In the genomic region with DNA sequence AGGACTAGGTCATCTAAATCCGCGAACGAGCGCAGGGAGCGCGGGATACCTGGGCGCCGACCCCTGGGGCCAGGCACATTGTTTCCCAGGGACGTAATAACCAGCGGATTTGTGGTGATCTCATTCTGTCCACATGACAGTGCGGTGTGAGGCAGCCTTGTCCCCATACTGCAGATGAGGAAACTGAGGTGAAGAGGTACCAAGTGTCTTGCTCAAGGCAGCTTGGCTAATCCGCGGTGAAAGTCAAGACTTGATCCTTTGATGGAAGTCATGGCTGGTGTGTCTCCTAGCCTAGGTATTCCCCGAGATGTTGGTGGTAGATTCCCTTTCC, we compare ENCODE assay signal across 8 mouse cellular contexts. TPM values are rescaled to one million over a fixed set of nuclear protein-coding genes. Genes with fewer than 3 reads are reported as not detected.
DNase-seq lines count a peak whose midpoint lies in the region; ATAC-seq and TF ChIP-seq lines count a peak whose summit lies in the region.

No protein-coding gene starts in this region.

- DNase-seq in heart, adult 8-10 months (ENCODE audit: low spot score), result no peak
- DNase-seq in ES-E14 (ENCODE audit: low read depth, low spot score), result no peak
- DNase-seq in hindbrain, embryonic 10.5 days (ENCODE audit: low spot score), result peak; percentile 41
- DNase-seq in lung, postnatal 36 days, result peak; percentile 62
- DNase-seq in cerebellum, adult 11-12 months, result no peak
- DNase-seq in thymus, adult 18-20 months, result no peak

- peak overlapping the region; percentile 97 for H3K9ac ChIP-seq in heart, embryonic 12.5 days
- peak overlapping the region; percentile 74 for H3K9ac ChIP-seq in ES-E14 (ENCODE audit: insufficient read depth, low read depth, low read length, poor library complexity, severe bottlenecking)

- no peaks in the 10 kb centered on the region for H3K36me3 ChIP-seq in heart, embryonic 12.5 days
- no peaks in the 10 kb centered on the region for H3K36me3 ChIP-seq in ES-E14 (ENCODE audit: control insufficient read depth, insufficient read depth, low read length, poor library complexity, severe bottlenecking)
- H3K36me3 ChIP-seq in hindbrain, embryonic 10.5 days, result no peaks in the 10 kb centered on the region

- no peaks in the 10 kb centered on the region for H3K27me3 ChIP-seq in heart, embryonic 12.5 days (replicated peaks)
- H3K27me3 ChIP-seq in hindbrain, embryonic 10.5 days (ENCODE audit: insufficient read depth, poor library complexity, severe bottlenecking), result peaks cover 43% of the 10 kb centered on the region

- H3K9me3 ChIP-seq in heart, embryonic 12.5 days (replicated peaks), result no peaks in the 10 kb centered on the region
- no peaks in the 10 kb centered on the region for H3K9me3 ChIP-seq in ES-E14 (ENCODE audit: control insufficient read depth, insufficient read depth, low read depth, low read length)
- H3K9me3 ChIP-seq in hindbrain, embryonic 10.5 days, result no peaks in the 10 kb centered on the region

- in situ Hi-C loops in ES-E14 (cut with MboI; ENCODE audit: low sequenced_read_pairs in 2 of 2, unreplicated experiment in 2 of 2), result no loop called here

- H3K27ac ChIP-seq in heart, embryonic 12.5 days (ENCODE audit: poor library complexity, severe bottlenecking), result no peak overlapping the region
- no peak overlapping the region for H3K27ac ChIP-seq in ES-E14 (ENCODE audit: insufficient read depth, low read depth, low read length, poor library complexity, severe bottlenecking)
- peak overlapping the region; percentile 91 for H3K27ac ChIP-seq in hindbrain, embryonic 10.5 days

- H3K4me3 ChIP-seq in heart, embryonic 12.5 days, result peak overlapping the region; percentile 78
- H3K4me3 ChIP-seq in ES-E14 (ENCODE audit: insufficient read depth in 1 of 2, low read depth in 1 of 2, low read length in 2 of 2, poor library complexity in 1 of 2, severe bottlenecking in 1 of 2), result peak overlapping the region; percentile 73 to 93
- peak overlapping the region; percentile 91 for H3K4me3 ChIP-seq in hindbrain, embryonic 10.5 days

- 6% methylated on average over 14 of the region's 14 CpGs for WGBS in heart, embryonic 12.5 days
- 12% methylated on average over 14 of the region's 14 CpGs for WGBS in hindbrain, embryonic 10.5 days

- peaks cover 51% of the 10 kb centered on the region for H3K4me1 ChIP-seq in heart, embryonic 12.5 days (replicated peaks)
- H3K4me1 ChIP-seq in ES-E14 (ENCODE audit: control insufficient read depth in 2 of 2, insufficient read depth in 2 of 2, low read length in 2 of 2, poor library complexity in 1 of 2), result peaks cover 0 to 20% of the 10 kb centered on the region in 2 experiments; a peak in 3 of 4 replicates
- H3K4me1 ChIP-seq in hindbrain, embryonic 10.5 days (replicated peaks), result peaks cover 69% of the 10 kb centered on the region

- H3K4me2 ChIP-seq in heart, embryonic 12.5 days, result peak overlapping the region; percentile 93

- ATAC-seq in heart, embryonic 12.5 days (ENCODE audit: insufficient number of reproducible peaks, low FRiP score), result no peak
- ATAC-seq in erythroid progenitor cell, adult 5-6 weeks (replicated peaks; ENCODE audit: low FRiP score, poor library complexity, severe bottlenecking), result no peak

TF ChIP-seq in ES-E14, 5 proteins besides CTCF, POLR2A, EP300 and RAD21:
- no peak for TF ChIP-seq ZNF384 (IDR thresholded peaks at IDR 0.05; ENCODE audit: low read depth, low read length)
- no peak for TF ChIP-seq ZC3H11A (IDR thresholded peaks at IDR 0.05; ENCODE audit: borderline replicate concordance, low read depth, low read length)
- no peak for TF ChIP-seq CHD2 (IDR thresholded peaks at IDR 0.05; ENCODE audit: low read depth, low read length)
- no peak for TF ChIP-seq MAFK (IDR thresholded peaks at IDR 0.05; ENCODE audit: insufficient read depth, low read depth, low read length)
- TF ChIP-seq HCFC1 (IDR thresholded peaks at IDR 0.05; ENCODE audit: borderline replicate concordance, insufficient read depth, low read length), result no peak

RNA-seq across cellular contexts. Expression of gene Gm21969, which starts 27.3 kb away (rescaled TPM):
- not detected in 2 replicates for polyA plus RNA-seq in heart, embryonic 12.5 days (2016; fragmentation: Nextera tagmentation; extraction: Ambion mirVana)
- not detected for total RNA-seq in heart, adult 8-10 months (2022)
- total RNA-seq in ES-E14 (2012; rRNA removed), result 0.09 and 0.16 TPM in 2 replicates
- not detected in 2 replicates for polyA plus RNA-seq in hindbrain, embryonic 10.5 days (2016; fragmentation: Nextera tagmentation; extraction: Ambion mirVana)
- total RNA-seq in erythroid progenitor cell, adult 5-6 weeks (2015; ENCODE audit: low replicate concordance), result not detected in 2 replicates
- total RNA-seq in erythroid progenitor cell, adult 5-6 weeks (2017; ENCODE audit: low replicate concordance), result not detected in 2 replicates

RNA-seq across cellular contexts. Expression of gene Iffo2, which starts 45.3 kb away (rescaled TPM):
- polyA plus RNA-seq in heart, embryonic 12.5 days (2016; fragmentation: Nextera tagmentation; extraction: Ambion mirVana), result 4.8 and 4.9 TPM in 2 replicates
- total RNA-seq in heart, adult 8-10 months (2022), result 1 to 10 TPM; 3.5 to 4.4 (median 4.2) TPM
- 11.2 and 19.3 TPM in 2 replicates for total RNA-seq in ES-E14 (2012; rRNA removed)
- polyA plus RNA-seq in hindbrain, embryonic 10.5 days (2016; fragmentation: Nextera tagmentation; extraction: Ambion mirVana), result 3.6 and 4.6 TPM in 2 replicates
- not detected in 2 replicates for total RNA-seq in erythroid progenitor cell, adult 5-6 weeks (2015; ENCODE audit: low replicate concordance)
- total RNA-seq in erythroid progenitor cell, adult 5-6 weeks (2017; ENCODE audit: low replicate concordance), result 0.39 TPM in 1 of 2 replicates, not detected in the other

RNA-seq across cellular contexts. Expression of gene Aldh4a1, which starts 47.0 kb away (rescaled TPM):
- polyA plus RNA-seq in heart, embryonic 12.5 days (2016; fragmentation: Nextera tagmentation; extraction: Ambion mirVana), result 22.7 and 23.2 TPM in 2 replicates
- 100 to 1,000 TPM in 2 of 4 experiments, 10 to 100 TPM in 2; 96.8 to 104 (median 101) TPM for total RNA-seq in heart, adult 8-10 months (2022)
- 63.5 and 84.0 TPM in 2 replicates for total RNA-seq in ES-E14 (2012; rRNA removed)
- polyA plus RNA-seq in hindbrain, embryonic 10.5 days (2016; fragmentation: Nextera tagmentation; extraction: Ambion mirVana), result 22.5 and 26.3 TPM in 2 replicates
- 1.7 and 1.8 TPM in 2 replicates for total RNA-seq in erythroid progenitor cell, adult 5-6 weeks (2015; ENCODE audit: low replicate concordance)
- 0.30 and 4.7 TPM in 2 replicates for total RNA-seq in erythroid progenitor cell, adult 5-6 weeks (2017; ENCODE audit: low replicate concordance)

Comparison
In these comparisons a context has a peak if more than half of its experiments do, and no peak if none do; other contexts are left out.
1. DNase-seq: peak in hindbrain, embryonic 10.5 days (single experiment) and lung, postnatal 36 days (single experiment); none in heart, adult 8-10 months (single experiment), ES-E14 (single experiment), cerebellum, adult 11-12 months (single experiment) and thymus, adult 18-20 months (0 of 2).
2. RNA of gene Aldh4a1, which starts 47.0 kb away (total RNA-seq): 96.8 to 104 TPM in heart, adult 8-10 months and 63.5 to 84.0 TPM in ES-E14; 0.30 to 4.7 TPM in erythroid progenitor cell, adult 5-6 weeks; every median in the first group is over 10 times any median in the second.
3. Peak in every context shown above with its lines, with median percentiles within 50 percentile points of each other: H3K4me3 ChIP-seq.